Comparison of ENCODE assay signal across 22 mouse cellular contexts in the genomic region with DNA sequence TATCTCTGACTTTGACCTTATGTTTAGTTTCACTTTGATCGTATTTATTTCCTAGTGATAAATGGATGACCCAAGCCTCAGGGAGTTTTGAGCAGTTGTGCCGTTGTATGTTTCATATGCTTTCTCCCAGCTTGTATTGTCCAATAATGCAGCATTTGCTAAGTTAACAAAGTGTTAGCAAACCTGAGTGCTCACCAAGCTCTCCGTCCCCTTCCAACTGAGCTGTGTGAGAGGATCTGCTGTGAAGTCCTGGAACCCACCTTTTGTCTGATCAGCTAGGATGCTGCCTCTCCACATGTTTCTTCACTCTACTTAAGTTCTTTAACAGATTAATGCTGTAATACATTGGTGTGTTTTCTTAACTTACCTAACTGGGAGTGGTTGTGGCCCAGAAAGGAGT.
A peak's percentile ranks its signal among the peaks of the same experiment; 100 is the strongest.
DNase-seq lines count a peak whose midpoint lies in the region; ATAC-seq and TF ChIP-seq lines count a peak whose summit lies in the region.
"Had no signal": no experiment of that assay in that cellular context is flagged by ENCODE, and none has a peak within 500 bp of the region (broad histone marks: within the 10 kb centered on the region; RNA-seq: fewer than 3 reads in every experiment).

No protein-coding gene starts in this region.

- no peak for TF ChIP-seq EP300 in heart, adult 2 months (IDR thresholded peaks at IDR 0.05; ENCODE audit: insufficient read depth, low read depth, low read length)
- TF ChIP-seq EP300 in liver, postnatal 0 days (IDR thresholded peaks at IDR 0.05; ENCODE audit: low read depth) = no peak

- no peaks in the 10 kb centered on the region for H3K9me3 ChIP-seq in liver, postnatal 0 days (ENCODE audit: low read length)
- H3K9me3 ChIP-seq in liver, embryonic 12.5 days (replicated peaks) = no peaks in the 10 kb centered on the region
- H3K9me3 ChIP-seq in midbrain, embryonic 11.5 days (ENCODE audit: control insufficient read depth, low read length) = no peaks in the 10 kb centered on the region
- no peaks in the 10 kb centered on the region for H3K9me3 ChIP-seq in midbrain, embryonic 15.5 days
- H3K9me3 ChIP-seq: G1E had no signal

- peaks cover 2% of the 10 kb centered on the region; the same call in 1 of the 2 replicates for H3K36me3 ChIP-seq in heart, adult 2 months (ENCODE audit: control insufficient read depth, insufficient read depth, low read length)
- H3K36me3 ChIP-seq in liver, postnatal 0 days (replicated peaks; ENCODE audit: insufficient read depth, low read length) = no peaks in the 10 kb centered on the region
- H3K36me3 ChIP-seq in liver, embryonic 12.5 days = no peaks in the 10 kb centered on the region
- no peaks in the 10 kb centered on the region for H3K36me3 ChIP-seq in midbrain, embryonic 11.5 days (ENCODE audit: control insufficient read depth, insufficient read depth, low read length)
- no peaks in the 10 kb centered on the region for H3K36me3 ChIP-seq in midbrain, embryonic 15.5 days (replicated peaks)

- 92% methylated on average over 3 of the region's 3 CpGs for WGBS in heart, adult 2 months
- WGBS in liver, postnatal 0 days (ENCODE audit: insufficient replicate concordance) = 68% methylated on average over 3 of the region's 3 CpGs
- 79% methylated on average over 3 of the region's 3 CpGs for WGBS in liver, embryonic 12.5 days (ENCODE audit: insufficient replicate concordance)
- WGBS in midbrain, embryonic 11.5 days = 93% methylated on average over 3 of the region's 3 CpGs
- WGBS in midbrain, embryonic 15.5 days = 93% methylated on average over 3 of the region's 3 CpGs

- no peaks in the 10 kb centered on the region for H3K79me2 ChIP-seq in heart, adult 2 months (replicated peaks; ENCODE audit: control insufficient read depth, insufficient read depth, low read length)

- peak; percentile 68 for DNase-seq in heart, adult 11 months
- no peak for DNase-seq in heart, adult 2 months
- DNase-seq in layer of hippocampus, adult 2 months (ENCODE audit: low spot score in 2 of 2) = no peak
- DNase-seq in layer of hippocampus, adult 11-12 months (ENCODE audit: low spot score) = no peak
- DNase-seq in liver, postnatal 0 days = no peak
- peak; percentile 62 for DNase-seq in midbrain, embryonic 11.5 days (ENCODE audit: low spot score, missing footprints)
- DNase-seq: adrenal gland, adult 2 months; adrenal gland, adult 8-10 months; adrenal gland, postnatal 10 days; adrenal gland, postnatal 14 days; adrenal gland, postnatal 25 days; adrenal gland, postnatal 36 days; B cell, adult 2 months; cerebellum, adult 11 months; cerebellum, adult 11-12 months had no signal

- no peak overlapping the region for H3K27ac ChIP-seq in heart, adult 2 months
- peak overlapping the region; percentile 25; the same call in 1 of the 2 replicates for H3K27ac ChIP-seq in layer of hippocampus, adult 2 months
- no peak overlapping the region for H3K27ac ChIP-seq in liver, postnatal 0 days (ENCODE audit: low read depth)
- no peak overlapping the region for H3K27ac ChIP-seq in liver, embryonic 12.5 days
- no peak overlapping the region for H3K27ac ChIP-seq in midbrain, embryonic 11.5 days (ENCODE audit: low read depth, low read length)
- H3K27ac ChIP-seq in midbrain, embryonic 15.5 days = no peak overlapping the region

- no peak for TF ChIP-seq POLR2A in heart, adult 2 months (IDR thresholded peaks at IDR 0.05; ENCODE audit: insufficient read depth, low read depth, low read length)

- ATAC-seq in liver, postnatal 0 days = no peak
- no peak for ATAC-seq in liver, embryonic 12.5 days
- no peak for ATAC-seq in midbrain, embryonic 11.5 days (ENCODE audit: low FRiP score)
- ATAC-seq in midbrain, embryonic 15.5 days (replicated peaks) = no peak
- ATAC-seq: activated CD4-positive, CD25-positive, alpha-beta regulatory T cell, adult 4 months; CD4-positive, CD25-positive, alpha-beta regulatory T cell, adult 4 months; Patski had no signal

- intact Hi-C loops in heart, adult 2 months (cut with DNase I) = no loop called here

- no peaks in the 10 kb centered on the region for H3K27me3 ChIP-seq in heart, adult 2 months (ENCODE audit: control insufficient read depth, insufficient read depth, low read length)
- H3K27me3 ChIP-seq in liver, postnatal 0 days (ENCODE audit: insufficient read depth, low read length) = no peaks in the 10 kb centered on the region
- no peaks in the 10 kb centered on the region for H3K27me3 ChIP-seq in liver, embryonic 12.5 days (replicated peaks)
- H3K27me3 ChIP-seq in midbrain, embryonic 11.5 days (ENCODE audit: control insufficient read depth, insufficient read depth, low read length) = no peaks in the 10 kb centered on the region
- H3K27me3 ChIP-seq in midbrain, embryonic 15.5 days (replicated peaks) = no peaks in the 10 kb centered on the region
- H3K27me3 ChIP-seq: CH12.LX, Patski had no signal

- no peak overlapping the region for H3K9ac ChIP-seq in heart, adult 2 months (ENCODE audit: low read depth, low read length)
- H3K9ac ChIP-seq in liver, postnatal 0 days (replicated peaks) = no peak overlapping the region
- no peak overlapping the region for H3K9ac ChIP-seq in liver, embryonic 12.5 days
- H3K9ac ChIP-seq in midbrain, embryonic 11.5 days (ENCODE audit: low read length) = no peak overlapping the region
- no peak overlapping the region for H3K9ac ChIP-seq in midbrain, embryonic 15.5 days

- H3K4me3 ChIP-seq in heart, adult 2 months = no peak overlapping the region
- no peak overlapping the region for H3K4me3 ChIP-seq in layer of hippocampus, adult 2 months
- H3K4me3 ChIP-seq in liver, postnatal 0 days (ENCODE audit: low read depth, low read length) = no peak overlapping the region
- H3K4me3 ChIP-seq in liver, embryonic 12.5 days = no peak overlapping the region
- no peak overlapping the region for H3K4me3 ChIP-seq in midbrain, embryonic 11.5 days (ENCODE audit: low read depth, low read length)
- no peak overlapping the region for H3K4me3 ChIP-seq in midbrain, embryonic 15.5 days

- H3K4me2 ChIP-seq in liver, postnatal 0 days (ENCODE audit: low read depth, low read length) = 0 out of 2 replicates have a peak overlapping the region, but pooled peaks have one; percentile 29
- H3K4me2 ChIP-seq in liver, embryonic 12.5 days = no peak overlapping the region
- H3K4me2 ChIP-seq in midbrain, embryonic 11.5 days = no peak overlapping the region
- no peak overlapping the region for H3K4me2 ChIP-seq in midbrain, embryonic 15.5 days

- peaks cover 2% of the 10 kb centered on the region for H3K4me1 ChIP-seq in heart, adult 2 months (ENCODE audit: control insufficient read depth, insufficient read depth, low read length)
- H3K4me1 ChIP-seq in liver, postnatal 0 days (ENCODE audit: insufficient read depth) = no peaks in the 10 kb centered on the region
- no peaks in the 10 kb centered on the region for H3K4me1 ChIP-seq in liver, embryonic 12.5 days
- H3K4me1 ChIP-seq in midbrain, embryonic 11.5 days (ENCODE audit: control insufficient read depth, insufficient read depth, low read length) = no peaks in the 10 kb centered on the region
- no peaks in the 10 kb centered on the region for H3K4me1 ChIP-seq in midbrain, embryonic 15.5 days

- no peak for TF ChIP-seq CTCF in heart, adult 2 months (IDR thresholded peaks at IDR 0.05)
- no peak for TF ChIP-seq CTCF in layer of hippocampus, adult 2 months (conservative IDR thresholded peaks at IDR 0.05)
- TF ChIP-seq CTCF in liver, postnatal 0 days (IDR thresholded peaks at IDR 0.05; ENCODE audit: low read depth) = no peak

Comparison
In these comparisons a context has a peak if more than half of its experiments do, and no peak if none do; other contexts are left out.
1. DNase-seq: peak in heart, adult 11 months (single experiment) and midbrain, embryonic 11.5 days (single experiment); none in heart, adult 2 months (0 of 2), layer of hippocampus, adult 2 months (0 of 2), layer of hippocampus, adult 11-12 months (single experiment) and liver, postnatal 0 days (single experiment).